Mouse (Mus musculus) CD4-positive, CD25-positive, alpha-beta regulatory T cell, adult 2 months (primary cell): ENCODE data around the gene Arl3.
"Not testable (repeated sequence)": the region's sequence is repeated elsewhere in the genome, so short reads cannot be mapped to it uniquely, and the experiment has no call there.

ENCODE experiments used
- DNase-seq: peaks from one replicate; pipeline ENCODE4 v3.0.0-alpha.2; 2012; ENCODE audit warnings: low read depth, low spot score

Arl3 gene

GRCm38 (mm10) chr19:46591575-46591974 is 18.6 kb upstream of the Arl3 start:
- no peak for DNase-seq

- DNase-seq = peak; percentile 88
These were observed 15.0 kb upstream of the Arl3 start for GRCm38 (mm10) chr19:46587823-46588508.

GRCm38 (mm10) chr19:46575196-46575595 is 2.2 kb upstream of the Arl3 start:
- no peak for DNase-seq

GRCm38 (mm10) chr19:46573990-46574389 is 992 bp upstream of the Arl3 start:
- DNase-seq = no peak

GRCm38 (mm10) chr19:46572548-46572947 is 450 bp downstream of the Arl3 start:
- no peak for DNase-seq

- DNase-seq = no peak
These were observed 1.1 kb downstream of the Arl3 start for GRCm38 (mm10) chr19:46571878-46572244.

- DNase-seq = not testable (repeated sequence)
These were observed 1.7 kb downstream of the Arl3 start for GRCm38 (mm10) chr19:46571211-46571877.

GRCm38 (mm10) chr19:46564043-46564462 is 8.9 kb downstream of the Arl3 start:
- no peak for DNase-seq

GRCm38 (mm10) chr19:46563603-46564002 is 9.4 kb downstream of the Arl3 start:
- DNase-seq = no peak

- DNase-seq = no peak
These were observed 10.2 kb downstream of the Arl3 start for GRCm38 (mm10) chr19:46562581-46563515.

- peak; percentile 78 for DNase-seq
These were observed 10.9 kb downstream of the Arl3 start for GRCm38 (mm10) chr19:46562132-46562531.

- no peak for DNase-seq
These were observed 14.4 kb downstream of the Arl3 start for GRCm38 (mm10) chr19:46558631-46559030.

GRCm38 (mm10) chr19:46558009-46558408 is 15.0 kb downstream of the Arl3 start:
- no peak for DNase-seq

- DNase-seq = no peak
These were observed 19.4 kb downstream of the Arl3 start for GRCm38 (mm10) chr19:46553541-46553955.

- no peak for DNase-seq
These were observed 20.5 kb downstream of the Arl3 start for GRCm38 (mm10) chr19:46552496-46552895.

- no peak for DNase-seq
These were observed 22.6 kb downstream of the Arl3 start for GRCm38 (mm10) chr19:46550385-46550784.

- no peak for DNase-seq
These were observed 24.9 kb downstream of the Arl3 start for GRCm38 (mm10) chr19:46548110-46548509.

- DNase-seq = no peak
These were observed 25.4 kb downstream of the Arl3 start for GRCm38 (mm10) chr19:46547565-46547964.

- DNase-seq = no peak
These were observed 30.2 kb downstream of the Arl3 start for GRCm38 (mm10) chr19:46542750-46543149.

- DNase-seq = no peak
These were observed 34.8 kb downstream of the Arl3 start for GRCm38 (mm10) chr19:46538213-46538612.

- DNase-seq = no peak
These were observed 35.6 kb downstream of the Arl3 start for GRCm38 (mm10) chr19:46537357-46537756.

- DNase-seq = no peak
These were observed 38.4 kb downstream of the Arl3 start for GRCm38 (mm10) chr19:46534542-46535098.
